Mouse (Mus musculus) C2C12 (cell line): ENCODE measurements at regions not wholly inside any gene's neighbourhood (a gene's known extent, or its start where the extent isn't known, plus 50 kb on each side); places are given as distances from the start of the nearest gene placed in this dataset.

Experiments used
- H3K27me3 ChIP-seq: one replicate; pipeline ENCODE4 v1.6.1; 2011; ENCODE audit not compliant: control insufficient read depth, insufficient read depth, insufficient read length
- H3K36me3 ChIP-seq: one replicate; pipeline ENCODE4 v1.6.1; 2011; ENCODE audit not compliant: control insufficient read depth, insufficient read depth
- H3K4me3 ChIP-seq: one replicate; pipeline ENCODE4 v1.5.1; 2011; ENCODE audit warnings: mild to moderate bottlenecking, control low read depth; ENCODE audit not compliant: poor library complexity, insufficient read depth, severe bottlenecking
- H3K79me2 ChIP-seq: one replicate; pipeline ENCODE4 v1.6.1; 2011; ENCODE audit not compliant: control insufficient read depth, insufficient read depth
- H3K79me3 ChIP-seq: one replicate; pipeline ENCODE4 v1.6.1; 2011; ENCODE audit warnings: low read depth, control low read depth
- H3ac ChIP-seq: one replicate; pipeline ENCODE3; 2011; ENCODE audit warnings: low read depth; ENCODE audit not compliant: control insufficient read depth, insufficient read length
- CEBPB ChIP-seq: IDR thresholded peaks from one replicate; pipeline ENCODE4 v1.6.1; 2011; ENCODE audit warnings: low read depth, mild to moderate bottlenecking, control low read depth, moderate library complexity
- CTCF ChIP-seq: IDR thresholded peaks from one replicate; pipeline ENCODE4 v1.5.1; 2011; ENCODE audit not compliant: control insufficient read depth, insufficient read depth, insufficient read length
- FOSL1 ChIP-seq: IDR thresholded peaks from one replicate; pipeline ENCODE4 v1.8.0; 2011; ENCODE audit warnings: mild to moderate bottlenecking, low read length; ENCODE audit not compliant: poor library complexity, insufficient read depth, severe bottlenecking
- MAX ChIP-seq: IDR thresholded peaks from one replicate; pipeline ENCODE4 v1.6.1; 2011; ENCODE audit warnings: mild to moderate bottlenecking, control low read depth
- MYOD1 ChIP-seq: IDR thresholded peaks from one replicate; pipeline ENCODE4 v1.6.1; 2011; ENCODE audit warnings: low read depth; ENCODE audit not compliant: control insufficient read depth, insufficient read length
- MYOG ChIP-seq: IDR thresholded peaks from one replicate; pipeline ENCODE4 v1.6.1; 2011; ENCODE audit not compliant: control insufficient read depth, insufficient read length; ENCODE audit errors: extremely low read depth
- USF1 ChIP-seq: IDR thresholded peaks from one replicate; pipeline ENCODE4 v1.6.1; 2011; ENCODE audit warnings: low read depth, mild to moderate bottlenecking, control low read depth, moderate library complexity

DNA sequence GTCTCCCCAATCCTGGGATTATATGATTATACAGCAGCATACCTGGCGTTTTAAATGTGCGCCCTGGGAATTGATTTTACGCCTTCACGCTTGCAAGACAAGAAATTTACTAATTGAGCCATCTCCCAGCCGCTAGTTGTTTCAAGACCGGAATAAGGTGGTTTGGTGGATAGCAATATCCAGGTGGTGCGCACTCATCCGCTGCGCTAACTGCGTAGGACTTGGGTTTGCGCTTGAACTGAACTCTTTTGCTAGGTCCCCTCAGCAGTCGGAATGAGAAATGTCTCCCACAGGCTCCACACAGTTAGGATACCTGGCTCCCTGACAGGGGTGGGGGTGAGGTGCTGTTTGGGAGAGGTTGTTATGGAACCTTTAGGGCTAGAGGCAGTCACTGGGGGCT is 136.4 kb upstream of the Rybp start:
- no peak overlapping the region for H3K4me3 ChIP-seq
- TF ChIP-seq MAX (no peak), USF1 (no peak), MYOG (no peak), FOSL1 (no peak), MYOD1 (no peak), CTCF (no peak), CEBPB (no peak)

GRCm38 (mm10) chr6:100422603-100423002 is 135.3 kb upstream of the Rybp start:
- TF ChIP-seq FOSL1 (no peak), CEBPB (no peak), CTCF (no peak), USF1 (no peak), MAX (no peak), MYOG (no peak), MYOD1 (no peak)
- no peak overlapping the region for H3K4me3 ChIP-seq
- peaks cover 3% of the 10 kb centered on the region for H3K27me3 ChIP-seq
- H3K79me3 ChIP-seq = no peaks in the 10 kb centered on the region
- H3K36me3 ChIP-seq = no peaks in the 10 kb centered on the region
- H3K79me2 ChIP-seq = no peaks in the 10 kb centered on the region
- H3ac ChIP-seq = no peak overlapping the region

More for the DNA sequence above, 136.4 kb upstream of the Rybp start:
- Histone ChIP-seq H3K36me3 (no peaks in the 10 kb centered on the region), H3K79me2 (no peaks in the 10 kb centered on the region), H3K27me3 (peaks cover 3% of the 10 kb centered on the region), H3ac (no peak overlapping the region), H3K79me3 (no peaks in the 10 kb centered on the region)

- Histone ChIP-seq H3K36me3 (no peaks in the 10 kb centered on the region), H3ac (no peak overlapping the region), H3K27me3 (peaks cover 3% of the 10 kb centered on the region), H3K79me2 (no peaks in the 10 kb centered on the region), H3K79me3 (no peaks in the 10 kb centered on the region), H3K4me3 (no peak overlapping the region)
- TF ChIP-seq MAX = no peak
- no peak for TF ChIP-seq MYOD1
- no peak for TF ChIP-seq FOSL1
- no peak for TF ChIP-seq CTCF
- TF ChIP-seq USF1 = no peak
- TF ChIP-seq CEBPB = no peak
- TF ChIP-seq MYOG = no peak
Measured at GRCm38 (mm10) chr6:100421706-100422578, 134.7 kb upstream of the Rybp start.

DNA sequence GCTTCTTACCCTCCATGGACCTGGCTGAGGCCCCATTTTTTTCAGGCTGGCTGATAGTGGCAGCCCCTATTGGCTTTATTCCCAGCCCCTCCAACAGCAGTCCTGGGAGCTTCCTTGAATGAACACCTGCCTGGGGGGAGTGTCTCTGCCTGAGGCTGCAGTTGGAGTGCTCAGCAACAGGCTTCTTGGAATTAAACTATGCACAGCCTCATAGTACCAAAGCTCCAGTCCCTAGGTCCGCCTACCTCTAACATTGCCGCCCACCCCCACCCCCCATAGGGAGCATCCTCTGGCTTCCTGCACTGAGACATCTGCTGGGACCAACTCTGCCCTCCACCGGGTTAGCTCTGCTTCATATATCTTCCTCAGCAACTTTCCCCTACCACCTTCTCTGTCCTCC is 133.3 kb upstream of the Rybp start:
- no peak overlapping the region for H3ac ChIP-seq
- no peaks in the 10 kb centered on the region for H3K36me3 ChIP-seq
- H3K79me3 ChIP-seq = no peaks in the 10 kb centered on the region
- peaks cover 3% of the 10 kb centered on the region for H3K27me3 ChIP-seq
- no peak overlapping the region for H3K4me3 ChIP-seq
- TF ChIP-seq MYOD1 (no peak), CTCF (no peak), FOSL1 (no peak), USF1 (no peak), CEBPB (no peak), MAX (no peak), MYOG (no peak)
- no peaks in the 10 kb centered on the region for H3K79me2 ChIP-seq

GRCm38 (mm10) chr6:100419782-100420540 is 132.7 kb upstream of the Rybp start:
- H3K36me3 ChIP-seq = no peaks in the 10 kb centered on the region
- H3ac ChIP-seq = no peak overlapping the region
- no peak for TF ChIP-seq CTCF
- no peak for TF ChIP-seq MYOD1
- no peak for TF ChIP-seq MAX
- TF ChIP-seq USF1 = no peak
- no peak for TF ChIP-seq CEBPB
- TF ChIP-seq FOSL1 = no peak
- H3K4me3 ChIP-seq = no peak overlapping the region
- H3K79me2 ChIP-seq = no peaks in the 10 kb centered on the region
- peaks cover 3% of the 10 kb centered on the region for H3K27me3 ChIP-seq
- H3K79me3 ChIP-seq = no peaks in the 10 kb centered on the region
